Mouse (Mus musculus): Measurements from ENCODE around the gene Hspa1l.

- TF ChIP-seq CTCF (IDR thresholded peaks at IDR 0.05; ENCODE audit: low read depth): no peak
- TF ChIP-seq EP300 (IDR thresholded peaks at IDR 0.05; ENCODE audit: low read depth): no peak
Observed at GRCm38 (mm10) chr17:34953258-34953657, 19.2 kb upstream of the Hspa1l start.

Measured in liver, postnatal 0 days (tissue).